Mouse (Mus musculus) large intestine, adult 2 months (tissue): ENCODE data around the gene Pik3r2. TPM values are rescaled to one million over a fixed set of nuclear protein-coding genes. Genes with fewer than 3 reads are reported as not detected.

ENCODE experiments used
- DNase-seq: peaks from one replicate; pipeline ENCODE4 v3.0.0-alpha.2; 2012; ENCODE audit warnings: low read depth, low spot score
- WGBS: fragments of 180-500 bp; shearing (Covaris S2); methylation state at CpG from one replicate; pipeline ENCODE4 v1.1.7; 2018; 5-methylcytosine and 5-hydroxymethylcytosine counted together
- polyA plus RNA-seq: library from polyadenylated mRNA; depleted of rRNA; stranded (reverse); fragments of >200 nt; gene quantifications from 2 replicates; pipeline ENCODE4 v1.2.3, GENCODE M21; 2012; rRNA removed

Gene Pik3r2
- polyA plus RNA-seq, 1 experiment = 82.1 TPM

DNA sequence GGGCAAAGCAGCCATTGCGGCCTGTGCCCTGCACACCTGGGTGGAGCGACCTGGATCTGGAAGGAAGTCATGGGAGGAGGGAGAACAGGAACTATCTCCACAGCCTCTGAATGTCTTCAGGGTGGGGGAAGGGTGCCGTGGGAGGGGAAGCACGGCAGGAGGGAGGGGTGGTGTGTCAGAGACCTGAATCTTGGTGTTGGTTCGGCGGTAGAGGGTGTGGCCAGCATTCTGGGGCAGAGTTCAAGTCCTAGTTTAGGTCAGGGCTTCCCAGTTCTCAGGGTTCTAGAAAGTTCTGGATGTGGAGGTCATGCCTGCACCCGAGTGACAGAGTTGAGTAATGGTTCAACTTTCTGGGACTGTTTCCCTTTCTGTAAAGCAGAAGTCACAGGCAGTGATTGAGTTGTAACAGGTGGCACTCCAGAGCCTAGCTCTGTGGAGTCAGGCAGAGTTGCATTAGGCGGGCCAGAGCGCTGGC, 56.7 kb downstream of the Pik3r2 start:
- 21% methylated on average over 9 of the region's 9 CpGs for WGBS
- no peak for DNase-seq

- DNase-seq = no peak
These were observed 58.2 kb downstream of the Pik3r2 start, which contains the start of gene Gm3336 for GRCm38 (mm10) chr8:70718297-70718696. Gene Gm3336 (plus strand): TSS chr8:70718543.

More at GRCm38 (mm10) chr8:70718297-70718696, 58.2 kb downstream of the Pik3r2 start, which contains the start of gene Gm3336:
- 2% methylated on average over 19 of the region's 19 CpGs for WGBS

Other genes with a start within 250 kb of the Pik3r2 start
- 422 and 497 TPM in 2 replicates for gene Fkbp8, start 249.0 kb downstream of the Pik3r2 start, polyA plus RNA-seq
- gene Kxd1, start 248.8 kb downstream of the Pik3r2 start, polyA plus RNA-seq = 64.3 and 72.6 TPM in 2 replicates
- gene Ell, start 237.3 kb downstream of the Pik3r2 start, polyA plus RNA-seq = 24.9 and 28.2 TPM in 2 replicates
- gene Isyna1, start 182.3 kb downstream of the Pik3r2 start, polyA plus RNA-seq = 103 and 108 TPM in 2 replicates
- gene Ssbp4, start 167.8 kb downstream of the Pik3r2 start, polyA plus RNA-seq = 110 and 122 TPM in 2 replicates
- gene Lrrc25, start 160.6 kb downstream of the Pik3r2 start, polyA plus RNA-seq = 7.3 and 8.5 TPM in 2 replicates
- 1.8 and 2.2 TPM in 2 replicates for gene Gdf15, start 144.3 kb downstream of the Pik3r2 start, polyA plus RNA-seq
- 52.0 and 73.1 TPM in 2 replicates for gene Pgpep1, start 116.3 kb downstream of the Pik3r2 start, polyA plus RNA-seq
- 147 TPM in 2 replicates for gene Lsm4, start 103.5 kb downstream of the Pik3r2 start, polyA plus RNA-seq
- 345 and 364 TPM in 2 replicates for gene Jund, start 77.8 kb downstream of the Pik3r2 start, polyA plus RNA-seq
- 0.01 TPM in 1 of 2 replicates, not detected in the other for gene Iqcn, start 73.3 kb downstream of the Pik3r2 start, polyA plus RNA-seq
- gene Gm3336, start 58.2 kb downstream of the Pik3r2 start, polyA plus RNA-seq = 59.5 and 63.8 TPM in 2 replicates
- 7.7 and 7.9 TPM in 2 replicates for gene Pde4c, start 53.0 kb downstream of the Pik3r2 start, polyA plus RNA-seq
- gene Rab3a, start 22.0 kb downstream of the Pik3r2 start, polyA plus RNA-seq = 21.5 and 24.6 TPM in 2 replicates
- gene Mpv17l2, start 15.8 kb downstream of the Pik3r2 start, polyA plus RNA-seq = 68.6 and 76.1 TPM in 2 replicates
- gene Mast3, start 28.3 kb upstream of the Pik3r2 start, polyA plus RNA-seq = 24.2 and 38.6 TPM in 2 replicates
- 2.4 and 4.2 TPM in 2 replicates for gene Il12rb1, start 31.7 kb upstream of the Pik3r2 start, polyA plus RNA-seq
- 22.2 and 25.7 TPM in 2 replicates for gene Arrdc2, start 63.0 kb upstream of the Pik3r2 start, polyA plus RNA-seq
- 0.85 and 1.1 TPM in 2 replicates for gene Kcnn1, start 86.5 kb upstream of the Pik3r2 start, polyA plus RNA-seq
- 45.3 and 50.8 TPM in 2 replicates for gene Ccdc124, start 97.2 kb upstream of the Pik3r2 start, polyA plus RNA-seq
- gene Slc5a5, start 116.0 kb upstream of the Pik3r2 start, polyA plus RNA-seq = 0.45 and 0.55 TPM in 2 replicates
- gene Rpl18a, start 120.7 kb upstream of the Pik3r2 start, polyA plus RNA-seq = 3,697 and 4,187 TPM in 2 replicates
- gene Map1s, start 129.2 kb upstream of the Pik3r2 start, polyA plus RNA-seq = 14.3 and 18.8 TPM in 2 replicates